Mouse (Mus musculus) C2C12 (cell line): ENCODE measurements around the gene Meis1.

Experiments
- CEBPB ChIP-seq: IDR thresholded peaks from one replicate; pipeline ENCODE4 v1.6.1; 2011; ENCODE audit warnings: low read depth, mild to moderate bottlenecking, control low read depth, moderate library complexity
- CTCF ChIP-seq: IDR thresholded peaks from one replicate; pipeline ENCODE4 v1.5.1; 2011; ENCODE audit not compliant: control insufficient read depth, insufficient read depth, insufficient read length
- MAX ChIP-seq: IDR thresholded peaks from one replicate; pipeline ENCODE4 v1.6.1; 2011; ENCODE audit warnings: mild to moderate bottlenecking, control low read depth
- MYOD1 ChIP-seq: IDR thresholded peaks from one replicate; pipeline ENCODE4 v1.6.1; 2011; ENCODE audit warnings: low read depth; ENCODE audit not compliant: control insufficient read depth, insufficient read length
- MYOG ChIP-seq: IDR thresholded peaks from one replicate; pipeline ENCODE4 v1.6.1; 2011; ENCODE audit not compliant: control insufficient read depth, insufficient read length; ENCODE audit errors: extremely low read depth
- USF1 ChIP-seq: IDR thresholded peaks from one replicate; pipeline ENCODE4 v1.6.1; 2011; ENCODE audit warnings: low read depth, mild to moderate bottlenecking, control low read depth, moderate library complexity

DNA sequence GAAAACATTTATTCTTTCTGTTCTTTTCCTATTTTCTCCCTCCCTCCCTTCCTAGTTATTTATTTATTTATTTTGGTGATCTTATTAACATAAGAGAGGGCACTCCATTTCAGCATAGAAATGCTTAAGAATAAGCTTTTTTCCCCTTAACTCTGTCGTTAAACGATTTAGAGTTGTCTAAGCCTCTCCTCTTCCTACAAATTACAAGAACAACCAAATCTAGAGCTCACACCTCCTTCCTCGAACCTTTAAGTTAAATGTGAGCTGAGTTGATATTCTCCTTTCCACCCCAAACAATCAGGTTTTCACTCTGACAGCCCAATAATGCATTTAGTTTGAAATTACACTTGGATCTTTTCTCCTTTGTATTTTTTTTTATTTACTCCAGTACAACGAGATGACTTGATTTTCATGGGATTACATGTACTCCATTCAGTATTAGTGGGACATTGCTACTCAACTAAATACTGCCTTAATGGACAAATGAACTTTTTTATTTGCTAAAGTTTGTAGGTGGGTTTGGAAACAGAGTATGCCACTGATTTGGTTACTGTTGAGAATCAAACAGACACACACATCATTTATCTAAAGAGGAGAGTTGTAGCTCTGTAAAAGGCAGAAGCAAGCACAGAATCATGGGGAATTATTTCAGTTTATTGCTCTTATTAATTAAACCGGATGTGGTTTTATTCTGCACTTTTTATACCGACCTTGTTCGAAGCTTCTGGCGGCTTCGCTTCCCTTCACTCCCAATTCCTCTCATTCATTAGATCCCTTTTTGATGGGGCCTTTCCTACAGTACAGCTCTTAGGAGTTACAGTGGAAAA is 145.1 kb downstream of the Meis1 start:
- no peak for TF ChIP-seq CTCF
- no peak for TF ChIP-seq USF1
- no peak for TF ChIP-seq MYOG
- TF ChIP-seq MAX, result no peak
- no peak for TF ChIP-seq MYOD1
- no peak for TF ChIP-seq CEBPB
